Mouse (Mus musculus) c-Kit-negative CD71-positive TER-119-positive erythroid progenitor cells, embryonic 14.5 days (primary cell): ENCODE measurements around the gene Gm2a.

Experiments used
- DNase-seq: peaks from one replicate; pipeline ENCODE4 v3.0.0-alpha.2; 2013; ENCODE audit warnings: low read depth, low spot score

Gene Gm2a

GRCm38 (mm10) chr11:55131077-55131742, 33.3 kb downstream of the Gm2a start:
- DNase-seq = peak; percentile 30

DNA sequence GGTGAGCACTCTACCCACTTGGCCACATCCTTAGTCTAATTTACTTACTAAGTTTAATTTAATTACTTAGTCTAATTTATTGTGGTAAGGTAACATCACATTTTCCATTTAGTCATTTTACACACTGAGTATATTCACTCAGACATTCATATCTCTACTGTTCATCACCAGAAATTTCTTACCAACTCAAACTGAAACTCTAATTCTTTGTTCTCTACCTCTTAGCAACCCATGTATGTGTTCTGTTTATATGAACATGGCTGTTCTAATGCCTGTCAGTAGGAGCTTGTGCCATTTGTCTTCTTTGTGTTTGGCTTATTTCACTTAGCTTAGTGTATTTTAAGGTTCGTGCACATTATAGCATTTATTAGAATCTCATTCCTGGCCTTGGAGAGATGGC, 34.0 kb downstream of the Gm2a start:
- DNase-seq = no peak

- no peak for DNase-seq
Measured at GRCm38 (mm10) chr11:55133204-55133603, 35.3 kb downstream of the Gm2a start.

DNA sequence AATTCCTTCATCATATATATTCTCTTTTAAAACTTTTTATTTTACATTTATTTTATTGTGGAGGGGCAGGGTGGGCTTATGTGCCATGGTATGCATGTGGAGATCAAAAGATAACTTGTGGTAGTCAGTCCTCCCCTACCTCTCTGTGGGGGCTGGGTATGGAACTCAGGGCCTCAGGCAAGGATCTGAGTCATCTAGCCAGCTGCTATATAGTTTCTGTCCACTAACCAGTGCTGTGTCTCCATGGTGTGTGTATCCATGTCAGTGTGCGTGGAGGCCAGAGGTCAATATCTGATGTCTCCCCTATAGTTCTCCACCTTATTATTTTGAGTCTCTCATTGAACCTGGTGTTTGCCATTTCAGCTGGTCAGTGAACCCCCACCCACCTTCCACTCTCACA, 36.5 kb downstream of the Gm2a start:
- no peak for DNase-seq

GRCm38 (mm10) chr11:55134871-55135270, 37.0 kb downstream of the Gm2a start:
- DNase-seq = no peak

DNA sequence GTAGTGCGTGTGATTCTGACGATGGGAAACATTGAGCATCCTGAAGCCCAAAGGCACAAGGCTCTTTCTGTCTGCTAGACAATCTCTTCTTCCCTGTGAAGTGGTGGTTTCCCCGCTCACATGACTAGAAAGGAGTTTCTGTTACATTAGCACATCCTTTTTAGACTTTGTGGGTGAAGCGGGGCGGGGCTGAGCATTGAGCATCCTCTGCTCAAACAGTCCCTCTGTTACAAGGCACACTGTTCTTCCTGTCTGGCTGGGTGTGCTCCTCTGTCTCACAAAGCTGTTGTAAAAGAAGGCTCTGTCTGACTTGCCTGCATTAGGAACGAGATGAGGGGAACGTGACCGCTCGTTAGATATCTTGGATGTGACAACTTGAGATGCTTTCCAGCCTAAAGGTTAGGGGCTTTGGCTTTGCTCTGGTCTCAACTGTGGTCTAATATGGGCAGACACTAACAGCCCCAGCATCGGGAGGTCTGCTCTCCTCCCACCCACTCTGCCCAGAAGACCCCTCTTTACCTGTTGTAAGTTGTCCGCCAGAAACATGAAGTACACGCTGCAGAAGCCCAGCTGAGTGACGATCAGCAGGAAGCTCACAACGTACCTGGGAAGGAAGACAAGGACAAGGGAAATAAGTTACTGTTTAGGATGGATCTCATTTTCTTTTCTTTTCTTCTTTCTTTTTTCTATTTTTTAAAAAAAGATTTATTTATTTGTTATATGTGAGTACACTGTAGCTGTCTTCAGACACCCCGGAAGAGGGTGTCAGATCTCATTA, 39.0 kb downstream of the Gm2a start:
- DNase-seq = no peak

DNA sequence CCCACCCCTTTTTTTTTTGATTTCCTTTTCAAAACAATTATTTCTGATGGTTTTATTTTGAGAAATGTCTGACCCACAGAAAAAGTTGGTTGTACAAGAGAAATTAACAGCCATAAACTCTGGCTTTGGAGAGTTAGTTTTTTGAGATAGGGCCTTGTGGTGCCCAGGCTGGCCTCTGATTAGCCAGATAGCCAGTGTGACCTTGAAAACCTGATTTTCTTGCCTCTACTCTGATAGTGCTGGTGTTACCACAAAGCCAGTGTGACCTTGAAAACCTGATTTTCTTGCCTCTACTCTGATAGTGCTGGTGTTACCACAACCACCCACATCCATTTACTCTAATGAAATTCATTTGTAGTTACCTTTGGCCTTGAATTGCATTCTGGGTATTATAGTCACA, 39.7 kb downstream of the Gm2a start:
- DNase-seq = no peak

DNA sequence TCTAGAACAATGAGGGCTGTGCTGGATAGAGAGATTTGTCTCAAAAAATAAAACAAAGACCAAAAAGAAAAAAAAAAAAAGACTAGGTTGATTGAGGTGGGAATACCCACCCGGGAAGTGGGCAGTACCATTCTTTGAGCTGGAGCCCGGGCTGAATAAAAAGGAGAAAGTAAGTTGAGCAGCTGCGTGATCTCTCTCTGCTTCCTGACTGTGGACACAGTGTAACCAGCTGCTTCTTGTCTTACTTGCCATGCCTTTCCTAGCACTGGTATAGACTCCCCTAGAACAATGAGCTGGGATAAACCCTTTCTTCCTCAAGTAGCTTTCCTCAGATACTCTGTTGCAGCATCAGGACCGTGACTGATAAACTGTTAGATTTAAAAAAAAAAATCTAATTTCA, 43.6 kb downstream of the Gm2a start:
- no peak for DNase-seq

DNA sequence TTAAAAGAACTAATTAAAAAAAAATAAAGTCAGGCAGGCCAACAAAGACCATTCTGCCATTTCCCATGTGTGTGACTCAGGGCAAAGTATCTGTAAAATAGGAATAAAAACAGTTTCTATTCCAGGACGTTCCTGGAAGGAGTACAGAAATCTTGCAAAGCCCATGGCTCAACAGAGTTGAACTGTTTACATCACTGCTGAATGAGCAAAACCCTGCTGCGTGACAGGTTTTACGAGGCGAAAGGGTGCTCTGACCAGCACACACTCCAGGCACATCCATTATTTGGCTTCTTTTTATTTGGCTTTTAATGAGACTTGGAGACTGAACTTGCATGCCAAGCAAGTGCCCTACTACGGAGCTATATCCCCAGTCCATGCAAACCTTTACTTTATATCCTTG, 46.1 kb downstream of the Gm2a start:
- DNase-seq = no peak

GRCm38 (mm10) chr11:55146855-55147254, 48.9 kb downstream of the Gm2a start:
- no peak for DNase-seq

DNA sequence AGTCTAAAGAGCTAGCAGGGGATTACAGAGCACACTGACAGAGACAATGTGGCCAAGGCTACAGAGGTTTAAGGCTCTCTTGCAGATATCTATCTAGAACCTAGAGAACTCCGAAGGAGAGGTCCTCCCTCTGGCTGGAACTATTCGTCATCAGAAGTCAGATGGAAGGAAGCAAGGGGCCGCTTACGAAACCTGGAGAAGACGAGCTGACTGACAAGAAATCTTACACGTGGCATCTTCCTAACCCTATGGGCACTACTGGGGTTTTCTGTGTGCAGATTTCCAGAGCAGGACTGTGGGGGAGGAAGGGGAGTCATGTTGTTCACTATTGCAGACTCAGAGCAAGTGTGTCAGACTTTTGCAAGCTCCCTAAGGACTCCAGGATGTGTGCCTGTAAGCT, 49.5 kb downstream of the Gm2a start:
- no peak for DNase-seq

DNA sequence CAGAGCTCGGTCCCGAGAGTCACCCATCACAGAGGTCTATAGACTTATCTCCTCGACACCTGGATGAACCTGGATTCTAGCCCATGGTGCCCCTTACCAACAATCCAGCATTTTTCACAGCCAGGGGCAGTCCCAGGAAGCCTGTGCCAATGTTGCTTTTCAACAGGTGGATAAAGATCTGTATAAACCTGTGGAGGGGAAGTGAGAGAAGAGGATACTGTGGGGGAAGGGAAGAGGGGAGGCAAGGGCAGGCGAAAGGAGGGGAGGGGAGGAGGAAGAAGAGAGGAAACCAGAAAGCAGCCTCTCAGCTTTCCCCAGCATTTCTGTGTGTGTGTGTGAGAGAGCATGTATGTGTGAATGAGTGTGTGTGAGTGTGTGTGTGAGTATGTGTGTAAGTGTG, 50.5 kb downstream of the Gm2a start:
- DNase-seq = no peak

- no peak for DNase-seq
Measured at GRCm38 (mm10) chr11:55151608-55152007, 53.7 kb downstream of the Gm2a start, which contains the start of gene Slc36a3. TSS of gene Slc36a3 (minus strand) at chr11:55151708.

DNA sequence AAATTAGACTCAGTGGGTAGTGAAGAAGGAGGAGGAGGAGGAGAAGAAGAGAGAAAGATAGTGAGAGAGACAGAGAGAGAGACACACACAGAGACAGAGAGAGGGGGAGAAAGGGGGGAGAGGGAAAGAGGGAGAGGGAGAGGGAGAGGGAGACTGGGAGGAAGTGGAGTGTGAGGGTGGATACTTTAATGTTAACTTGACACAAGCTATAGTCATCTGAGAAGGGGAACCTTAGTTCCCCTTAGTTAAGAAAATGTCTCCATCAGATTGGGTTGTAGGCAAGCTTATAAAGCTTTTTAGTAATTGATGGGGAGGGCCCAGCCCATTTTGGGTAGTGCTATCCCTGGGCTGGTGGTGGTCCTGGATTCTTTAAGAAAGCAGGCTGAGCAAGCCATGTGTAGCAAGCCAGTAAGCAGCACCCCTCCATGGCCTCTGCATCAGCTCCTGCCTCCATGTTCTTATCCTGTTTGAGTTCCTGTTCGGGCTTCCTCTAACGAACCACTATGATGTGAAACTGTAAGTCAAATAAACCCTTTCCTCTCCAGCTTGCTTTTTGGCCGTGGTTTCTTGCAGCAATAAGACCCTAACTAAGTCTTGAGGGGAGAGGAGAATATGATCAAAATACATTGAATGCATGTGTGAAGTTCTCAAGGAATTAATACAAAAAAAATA, 56.6 kb downstream of the Gm2a start:
- DNase-seq = no peak

DNA sequence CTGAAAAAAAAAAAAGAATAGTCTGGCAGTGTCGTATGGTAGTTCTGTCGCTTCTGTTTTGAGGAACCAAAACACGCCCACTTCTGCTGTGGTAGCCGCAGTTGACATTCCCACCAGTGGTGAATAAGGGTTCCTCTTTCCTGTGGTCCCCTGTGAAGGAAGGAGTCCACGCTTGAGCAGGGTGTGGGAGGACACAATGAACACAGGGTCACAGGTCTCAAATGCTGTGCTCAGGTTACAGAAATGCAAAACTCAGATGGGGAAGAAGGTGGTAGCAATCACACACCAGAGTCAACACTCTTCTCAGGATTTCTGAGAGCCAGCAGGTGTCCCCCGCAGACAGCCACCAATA, 57.1 kb downstream of the Gm2a start:
- no peak for DNase-seq

DNA sequence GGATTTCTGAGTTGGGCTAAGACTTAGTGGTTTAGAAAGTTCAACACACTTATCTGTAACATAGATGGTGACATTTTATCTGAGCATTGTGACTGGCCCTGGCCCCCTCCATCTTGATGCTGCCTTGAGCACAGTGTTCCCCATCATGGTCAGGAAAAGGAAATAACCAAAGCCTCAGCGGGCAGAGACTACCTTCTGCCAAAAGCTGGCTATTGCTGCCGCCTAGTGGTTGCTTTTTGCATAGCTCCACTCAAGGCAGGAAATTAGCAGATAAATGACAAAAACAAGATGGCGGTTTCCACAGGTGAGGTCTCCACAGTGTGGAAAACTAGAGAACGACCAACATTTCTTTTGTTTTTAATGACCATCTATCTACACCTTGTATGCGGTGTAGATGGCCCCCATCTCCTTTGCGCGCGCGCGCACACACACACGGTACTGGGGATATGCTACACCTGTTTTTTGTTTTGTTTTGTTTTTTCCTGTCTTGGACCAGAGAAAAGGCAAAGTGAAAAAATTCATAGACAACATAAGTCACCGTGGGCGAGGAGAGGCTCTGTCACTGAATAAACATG, 61.0 kb downstream of the Gm2a start:
- DNase-seq = peak; percentile 43
